In the genomic region with DNA sequence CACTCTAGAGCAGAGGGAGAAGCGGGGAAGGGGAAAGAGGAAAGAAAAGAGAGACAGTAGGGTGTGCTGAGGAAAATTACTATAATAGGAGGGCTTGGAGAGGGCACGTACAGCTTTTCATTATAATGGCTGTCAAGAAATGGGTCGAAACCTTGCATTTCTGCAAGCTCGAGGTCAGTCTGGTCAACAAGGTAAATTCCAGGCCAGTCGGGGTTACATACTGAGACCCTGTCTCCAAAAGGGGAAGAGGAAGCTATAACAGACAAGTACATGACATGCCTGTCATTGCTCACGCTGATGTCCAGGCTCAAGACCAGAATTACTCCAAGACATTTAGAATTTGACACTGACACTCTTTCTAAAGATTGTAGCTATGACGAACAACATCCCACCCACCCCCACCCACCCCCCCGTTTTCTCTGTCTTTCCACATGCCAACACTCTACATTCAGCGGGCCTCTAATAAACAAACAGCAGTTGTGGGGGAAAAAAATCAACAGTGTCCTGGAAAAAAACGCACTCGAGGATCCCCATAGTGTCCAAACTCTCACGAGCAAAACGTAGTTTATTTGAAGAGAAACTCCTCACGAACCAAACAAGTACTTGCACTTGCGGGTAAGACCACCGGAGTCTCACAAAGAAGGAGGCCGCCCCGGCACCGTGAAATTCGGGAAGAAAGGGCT, we compare ENCODE assay signal across 8 mouse cellular contexts. TPM values are rescaled to one million over a fixed set of nuclear protein-coding genes. Genes with fewer than 3 reads are reported as not detected.
DNase-seq lines count a peak whose midpoint lies in the region; ATAC-seq and TF ChIP-seq lines count a peak whose summit lies in the region.

TSS of gene Irak1bp1 (plus strand) at position 534 of the 683 bp plus-strand sequence.

- intact Hi-C loops in gastrocnemius, postnatal 14 days (cut with DNase I; ENCODE audit: low total_unique reads): no loop called here

- ATAC-seq in hindbrain, embryonic 12.5 days (ENCODE audit: low FRiP score): peak; percentile 69
- peak; percentile 25; the same call in 1 of the 2 replicates for ATAC-seq in liver, embryonic 12.5 days
- ATAC-seq in stomach, postnatal 0 days (ENCODE audit: low FRiP score, low TSS enrichment): no peak

- H3K27ac ChIP-seq in liver, adult 2 months (replicated peaks; ENCODE audit: insufficient read depth, low read depth, low read length): no peak within 1 kb of the TSS
- H3K27ac ChIP-seq in hindbrain, embryonic 12.5 days: peak within 1 kb of the TSS; percentile 93
- peak within 1 kb of the TSS; percentile 27; the same call in 1 of the 2 replicates for H3K27ac ChIP-seq in liver, embryonic 12.5 days
- H3K27ac ChIP-seq in stomach, postnatal 0 days (replicated peaks): peak within 1 kb of the TSS; percentile 85

- TF ChIP-seq EP300 in stomach, postnatal 0 days (optimal IDR thresholded peaks at IDR 0.05): no peak

- H3K36me3 ChIP-seq in liver, adult 2 months (ENCODE audit: control insufficient read depth, insufficient read depth, low read length): no peaks in the 10 kb centered on the region
- H3K36me3 ChIP-seq in hindbrain, embryonic 12.5 days: no peaks in the 10 kb centered on the region
- H3K36me3 ChIP-seq in liver, embryonic 12.5 days: no peaks in the 10 kb centered on the region
- H3K36me3 ChIP-seq in stomach, postnatal 0 days (ENCODE audit: control insufficient read depth, insufficient read depth, low read length): no peaks in the 10 kb centered on the region; the same call in 1 of the 2 replicates

- no peaks in the 10 kb centered on the region for H3K79me2 ChIP-seq in liver, adult 2 months (ENCODE audit: control insufficient read depth, insufficient read depth, low read length)

- no peak for TF ChIP-seq POLR2A in liver, adult 2 months (IDR thresholded peaks at IDR 0.05; ENCODE audit: extremely low read depth, insufficient read depth, low read length)

- H3K9me3 ChIP-seq in hindbrain, embryonic 12.5 days (replicated peaks): no peaks in the 10 kb centered on the region
- no peaks in the 10 kb centered on the region for H3K9me3 ChIP-seq in liver, embryonic 12.5 days (replicated peaks)
- H3K9me3 ChIP-seq in stomach, postnatal 0 days (ENCODE audit: control insufficient read depth, low read length): no peaks in the 10 kb centered on the region

- no peaks in the 10 kb centered on the region for H3K27me3 ChIP-seq in liver, adult 2 months (ENCODE audit: control insufficient read depth, insufficient read depth, low read length)
- no peaks in the 10 kb centered on the region for H3K27me3 ChIP-seq in hindbrain, embryonic 12.5 days
- no peaks in the 10 kb centered on the region for H3K27me3 ChIP-seq in liver, embryonic 12.5 days (replicated peaks)
- no peaks in the 10 kb centered on the region for H3K27me3 ChIP-seq in stomach, postnatal 0 days (ENCODE audit: control insufficient read depth, insufficient read depth, low read length)

- H3K4me3 ChIP-seq in liver, adult 2 months (ENCODE audit: insufficient read depth, low read depth, low read length): peak within 1 kb of the TSS; percentile 77
- H3K4me3 ChIP-seq in hindbrain, embryonic 12.5 days: peak within 1 kb of the TSS; percentile 81
- H3K4me3 ChIP-seq in liver, embryonic 12.5 days: peak within 1 kb of the TSS; percentile 72
- peak within 1 kb of the TSS; percentile 84 for H3K4me3 ChIP-seq in stomach, postnatal 0 days (ENCODE audit: low read depth, low read length)

- no peak for DNase-seq in liver, adult 2 months (ENCODE audit: extremely low read depth, low read depth, low spot score)
- no peak for DNase-seq in liver
- DNase-seq in cerebellum, adult 9-10 months: peak; percentile 27
- no peak for DNase-seq in stomach, postnatal 0 days (ENCODE audit: low spot score)
- DNase-seq in spleen, postnatal 36 days (ENCODE audit: low spot score in 2 of 2): no peak
- DNase-seq in gastrocnemius, postnatal 14 days: no peak

- H3K4me2 ChIP-seq in hindbrain, embryonic 12.5 days (replicated peaks): peak within 1 kb of the TSS; percentile 61
- H3K4me2 ChIP-seq in liver, embryonic 12.5 days: peak within 1 kb of the TSS; percentile 98
- peak within 1 kb of the TSS; percentile 92 for H3K4me2 ChIP-seq in stomach, postnatal 0 days (replicated peaks; ENCODE audit: low read depth)

- no peaks in the 10 kb centered on the region for H3K4me1 ChIP-seq in liver, adult 2 months (ENCODE audit: control insufficient read depth, insufficient read depth, low read length)
- H3K4me1 ChIP-seq in hindbrain, embryonic 12.5 days: 0 out of 2 replicates have a peak, but pooled peaks cover 15% of the 10 kb centered on the region
- H3K4me1 ChIP-seq in liver, embryonic 12.5 days: peaks cover 16% of the 10 kb centered on the region
- H3K4me1 ChIP-seq in stomach, postnatal 0 days (replicated peaks; ENCODE audit: control insufficient read depth, insufficient read depth): no peaks in the 10 kb centered on the region

- no peak for TF ChIP-seq CTCF in liver, adult 2 months (IDR thresholded peaks at IDR 0.05; ENCODE audit: low read depth, low read length)
- no peak for TF ChIP-seq CTCF in stomach, postnatal 0 days (IDR thresholded peaks at IDR 0.05; ENCODE audit: low read depth)

- whole genome bisulfite sequencing in liver, adult 2 months: 21% methylated on average over 20 of the region's 20 CpGs
- WGBS in hindbrain, embryonic 12.5 days: 10% methylated on average over 20 of the region's 20 CpGs
- 12% methylated on average over 20 of the region's 20 CpGs for WGBS in liver, embryonic 12.5 days (ENCODE audit: insufficient replicate concordance)
- 11% methylated on average over 20 of the region's 20 CpGs for WGBS in stomach, postnatal 0 days

- H3K9ac ChIP-seq in liver, adult 2 months (ENCODE audit: low read depth, low read length): peak within 1 kb of the TSS; percentile 69
- peak within 1 kb of the TSS; percentile 92 for H3K9ac ChIP-seq in hindbrain, embryonic 12.5 days
- peak within 1 kb of the TSS; percentile 68 for H3K9ac ChIP-seq in liver, embryonic 12.5 days
- H3K9ac ChIP-seq in stomach, postnatal 0 days (ENCODE audit: low read length): peak within 1 kb of the TSS; percentile 74

RNA-seq across cellular contexts. Expression of gene Irak1bp1, which starts in this region (rescaled TPM):
- 1.6 and 2.1 TPM in 2 replicates for total RNA-seq in liver, adult 2 months (2014; rRNA removed)
- polyA plus RNA-seq in liver, adult 2 months (2012; rRNA removed): 0.91 and 1.3 TPM in 2 replicates
- 26.7 and 30.8 TPM in 2 replicates for polyA plus RNA-seq in hindbrain, embryonic 12.5 days (2016; fragmentation: Nextera tagmentation; extraction: Ambion mirVana)
- 3.0 and 3.2 TPM in 2 replicates for polyA plus RNA-seq in liver, embryonic 12.5 days (2016; fragmentation: Nextera tagmentation; extraction: Ambion mirVana)
- 12.5 and 13.0 TPM in 2 replicates for polyA plus RNA-seq in stomach, postnatal 0 days (2015; fragmentation: Nextera tagmentation; extraction: Ambion mirVana)
- total RNA-seq in gastrocnemius, postnatal 14 days (2021): 1 to 10 TPM; 1.4 to 2.0 TPM
